Mouse (Mus musculus) myocyte (in vitro differentiated cells): ENCODE data around the gene Rhoa. TPM values are rescaled to one million over a fixed set of nuclear protein-coding genes. Genes with fewer than 3 reads are reported as not detected.
"Not testable (repeated sequence)": the region's sequence is repeated elsewhere in the genome, so short reads cannot be mapped to it uniquely, and the experiment has no call there.

Source experiments
- H3K27me3 ChIP-seq: one replicate; pipeline ENCODE4 v1.6.1; 2011; ENCODE audit not compliant: control insufficient read depth, insufficient read depth, insufficient read length
- H3K36me3 ChIP-seq: one replicate; pipeline ENCODE4 v1.6.1; 2011; ENCODE audit not compliant: control insufficient read depth, insufficient read depth
- H3K4me2 ChIP-seq: one replicate; pipeline ENCODE4 v1.6.1; 2011; ENCODE audit warnings: low read depth, control low read depth
- H3K4me3 ChIP-seq: one replicate; pipeline ENCODE4 v1.5.1; 2011; ENCODE audit warnings: mild to moderate bottlenecking, control low read depth, moderate library complexity
- H3K79me2 ChIP-seq: one replicate; pipeline ENCODE4 v1.6.1; 2011; ENCODE audit not compliant: control insufficient read depth, insufficient read depth
- H3ac ChIP-seq: one replicate; pipeline ENCODE4 v1.6.1; 2011; ENCODE audit not compliant: control insufficient read depth, insufficient read length
- CEBPB ChIP-seq: IDR thresholded peaks from 2 replicates; pipeline ENCODE4 v1.6.1; 2011; ENCODE audit warnings: mild to moderate bottlenecking, moderate library complexity; ENCODE audit not compliant: poor library complexity, insufficient read depth, severe bottlenecking
- E2F4 ChIP-seq: IDR thresholded peaks from one replicate; pipeline ENCODE4 v1.6.1; 2011; ENCODE audit warnings: mild to moderate bottlenecking, control low read depth, moderate library complexity; ENCODE audit not compliant: insufficient read depth
- MAX ChIP-seq: IDR thresholded peaks from one replicate; pipeline ENCODE4 v1.6.1; 2011; ENCODE audit warnings: low read depth, mild to moderate bottlenecking, control low read depth
- MYOD1 ChIP-seq, 3 experiments: IDR thresholded peaks; one replicate each; pipeline ENCODE4 v1.6.1; 2011; ENCODE audit warnings: control low read depth in 2 of 3, low read depth in 2 of 3, mild to moderate bottlenecking in 2 of 3, moderate library complexity in 1 of 3; ENCODE audit not compliant: insufficient read length in 2 of 3, control insufficient read depth in 1 of 3
- MYOG ChIP-seq, 3 experiments: IDR thresholded peaks; one replicate each; pipeline ENCODE4 v1.6.1; 2011; ENCODE audit warnings: control low read depth in 2 of 3, low read depth in 2 of 3, mild to moderate bottlenecking in 2 of 3; ENCODE audit not compliant: insufficient read length in 2 of 3, control insufficient read depth in 1 of 3, insufficient read depth in 1 of 3
- POLR2A ChIP-seq: IDR thresholded peaks from one replicate; pipeline ENCODE4 v1.6.1; 2011; ENCODE audit warnings: low read depth, mild to moderate bottlenecking, control low read depth, moderate library complexity; ENCODE audit not compliant: insufficient read length
- POLR2AphosphoS2 ChIP-seq: IDR thresholded peaks from one replicate; pipeline ENCODE4 v1.6.1; 2011; ENCODE audit warnings: low read depth, control low read depth; ENCODE audit not compliant: insufficient read length
- REST ChIP-seq: IDR thresholded peaks from one replicate; pipeline ENCODE4 v1.6.1; 2011; ENCODE audit warnings: mild to moderate bottlenecking, control low read depth, moderate library complexity; ENCODE audit not compliant: insufficient read depth, insufficient read length
- SRF ChIP-seq: IDR thresholded peaks from one replicate; pipeline ENCODE4 v1.6.1; 2011; ENCODE audit warnings: low read depth; ENCODE audit not compliant: control insufficient read depth, insufficient read length
- TCF12 ChIP-seq: IDR thresholded peaks from one replicate; pipeline ENCODE4 v1.6.1; 2011; ENCODE audit warnings: mild to moderate bottlenecking, control low read depth; ENCODE audit not compliant: poor library complexity, insufficient read depth, severe bottlenecking
- TCF3 ChIP-seq: IDR thresholded peaks from one replicate; pipeline ENCODE4 v1.6.1; 2011; ENCODE audit warnings: low read depth, control low read depth; ENCODE audit not compliant: insufficient read length
- USF1 ChIP-seq: IDR thresholded peaks from one replicate; pipeline ENCODE4 v1.6.1; 2011; ENCODE audit warnings: low read depth, mild to moderate bottlenecking, control low read depth, moderate library complexity
- polyA plus RNA-seq: library from polyadenylated mRNA; unstranded; fragments of >200 nt; fragmentation: generic; extraction: Trizol; gene quantifications from one replicate; pipeline ENCODE4 v1.2.1, GENCODE M21; 2012; ENCODE audit warnings: missing spikeins

The Rhoa gene
- polyA plus RNA-seq, 1 experiment, result 306 TPM

DNA sequence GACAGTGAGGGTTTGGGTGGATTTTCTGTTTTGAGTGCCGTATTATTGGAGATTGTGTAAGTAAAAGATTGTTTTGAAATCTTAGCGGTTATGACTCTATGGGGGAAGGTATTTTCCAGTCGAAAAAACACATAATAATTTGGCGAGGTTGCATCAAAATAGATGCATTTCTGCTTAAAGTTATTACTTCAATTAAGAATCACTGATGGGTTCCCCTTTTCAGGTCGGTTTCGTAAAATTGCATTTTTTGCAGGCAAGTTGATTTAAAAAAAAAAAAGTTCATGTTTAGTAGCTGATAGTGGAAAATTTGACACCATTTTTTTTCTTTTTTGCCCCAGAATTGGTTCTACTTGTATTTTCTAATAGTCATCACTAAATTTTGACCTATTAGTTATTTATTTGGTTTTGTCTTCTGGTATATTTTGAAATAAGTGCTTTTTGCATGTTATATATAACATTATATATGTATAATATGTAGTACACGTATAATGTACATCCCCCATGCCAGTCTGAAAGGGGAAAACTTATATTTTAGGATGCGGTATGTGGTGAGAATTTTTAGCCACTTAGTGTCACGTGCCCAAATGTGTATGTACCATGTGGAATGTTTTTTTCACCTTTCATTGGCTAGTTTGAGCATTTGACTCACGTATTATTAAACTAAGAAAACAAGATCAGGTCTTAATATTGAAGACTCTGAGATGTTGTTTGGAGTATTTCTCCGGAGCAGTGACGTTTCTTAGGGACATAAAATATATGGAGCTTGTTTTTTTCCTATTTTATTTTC lies 1.3 kb downstream of the Rhoa start:
- peaks cover 66% of the 10 kb centered on the region for H3K79me2 ChIP-seq
- H3K27me3 ChIP-seq, result no peaks in the 10 kb centered on the region
- peak overlapping the region; percentile 89 for H3K4me2 ChIP-seq
- TF ChIP-seq USF1, result peak; percentile 90
- no peak for TF ChIP-seq MAX
- H3K36me3 ChIP-seq, result no peaks in the 10 kb centered on the region
- H3K4me3 ChIP-seq, result peak overlapping the region; percentile 85
- peak overlapping the region; percentile 95 for H3ac ChIP-seq

DNA sequence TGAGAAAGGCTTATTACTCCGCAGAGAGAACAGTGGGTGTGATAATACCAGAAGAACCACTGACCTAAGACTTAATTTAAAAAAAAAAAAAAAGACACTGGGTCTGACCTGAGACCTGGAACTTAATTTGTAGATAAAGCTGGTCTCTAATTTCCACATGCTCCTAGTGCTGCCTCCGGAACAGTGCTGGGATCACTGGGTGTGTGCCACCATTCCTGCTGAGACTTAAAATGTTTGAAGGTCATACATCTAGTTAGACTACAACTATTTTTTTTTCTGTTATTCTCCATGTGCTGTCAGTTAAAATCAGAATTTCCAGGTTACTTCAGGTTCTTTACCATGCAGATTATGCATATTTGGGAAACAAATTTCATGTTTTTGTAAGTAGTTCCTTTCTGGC lies 2.2 kb downstream of the Rhoa start:
- H3K27me3 ChIP-seq, result no peaks in the 10 kb centered on the region
- H3K4me2 ChIP-seq, result peak overlapping the region; percentile 89
- TF ChIP-seq MYOG (IDR thresholded peaks at IDR 0.05; ENCODE audit: control insufficient read depth in 1 of 3, insufficient read depth in 1 of 3, insufficient read length in 2 of 3, low read depth in 2 of 3) (no peak), TCF12 (no peak), POLR2AphosphoS2 (no peak), MAX (no peak)
- H3K79me2 ChIP-seq, result peaks cover 76% of the 10 kb centered on the region
- H3ac ChIP-seq, result no peak overlapping the region
- peak overlapping the region; percentile 85 for H3K4me3 ChIP-seq
- no peaks in the 10 kb centered on the region for H3K36me3 ChIP-seq

GRCm38 (mm10) chr9:108317572-108317971 lies 11.6 kb downstream of the Rhoa start:
- Histone ChIP-seq H3K4me2 (no peak overlapping the region), H3K36me3 (peaks cover 23% of the 10 kb centered on the region)

DNA sequence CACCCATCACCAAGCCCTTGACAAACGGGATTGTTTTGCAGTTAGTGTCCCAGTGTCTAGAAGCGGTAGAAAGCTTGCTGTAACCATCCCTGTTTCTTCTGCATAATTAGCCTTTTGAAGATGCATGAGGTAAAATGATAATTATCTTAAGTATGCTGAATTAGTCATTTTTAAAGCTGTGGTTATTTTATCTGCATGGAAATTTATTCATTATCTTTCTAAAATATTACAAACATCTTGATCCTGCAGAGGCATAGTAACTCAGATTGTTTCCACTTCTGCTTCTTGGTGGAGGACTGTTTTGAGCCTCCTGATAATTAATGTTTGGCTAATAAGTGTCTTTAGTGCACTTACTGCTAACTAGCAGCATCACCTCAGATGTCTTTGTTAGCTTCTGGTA lies 12.5 kb downstream of the Rhoa start:
- Histone ChIP-seq H3K4me3 (no peak overlapping the region), H3K27me3 (no peaks in the 10 kb centered on the region), H3K79me2 (peaks cover 100% of the 10 kb centered on the region), H3K36me3 (peaks cover 23% of the 10 kb centered on the region), H3ac (no peak overlapping the region), H3K4me2 (no peak overlapping the region)
- TF ChIP-seq USF1 (no peak), CEBPB (no peak), MAX (no peak), E2F4 (no peak), TCF12 (no peak), POLR2AphosphoS2 (no peak), POLR2A (no peak), TCF3 (no peak), REST (no peak), MYOD1 (IDR thresholded peaks at IDR 0.05; ENCODE audit: control insufficient read depth in 1 of 3, insufficient read length in 2 of 3, low read depth in 2 of 3) (no peak), MYOG (IDR thresholded peaks at IDR 0.05; ENCODE audit: control insufficient read depth in 1 of 3, insufficient read depth in 1 of 3, insufficient read length in 2 of 3, low read depth in 2 of 3) (no peak), SRF (no peak)

More at GRCm38 (mm10) chr9:108317572-108317971, 11.6 kb downstream of the Rhoa start:
- H3ac ChIP-seq, result no peak overlapping the region
- no peaks in the 10 kb centered on the region for H3K27me3 ChIP-seq
- H3K79me2 ChIP-seq, result peaks cover 100% of the 10 kb centered on the region
- no peak overlapping the region for H3K4me3 ChIP-seq
- TF ChIP-seq MAX (no peak), USF1 (no peak), POLR2A (no peak), E2F4 (no peak), SRF (no peak), TCF3 (no peak), TCF12 (no peak), MYOG (IDR thresholded peaks at IDR 0.05; ENCODE audit: control insufficient read depth in 1 of 3, insufficient read depth in 1 of 3, insufficient read length in 2 of 3, low read depth in 2 of 3) (no peak), CEBPB (no peak), MYOD1 (IDR thresholded peaks at IDR 0.05; ENCODE audit: control insufficient read depth in 1 of 3, insufficient read length in 2 of 3, low read depth in 2 of 3) (no peak), POLR2AphosphoS2 (no peak), REST (no peak)

GRCm38 (mm10) chr9:108322054-108322453 lies 16.1 kb downstream of the Rhoa start:
- H3K36me3 ChIP-seq, result peaks cover 15% of the 10 kb centered on the region
- not testable (repeated sequence) for H3ac ChIP-seq, H3K4me3 ChIP-seq, H3K4me2 ChIP-seq, H3K27me3 ChIP-seq
- H3K79me2 ChIP-seq, result peaks cover 100% of the 10 kb centered on the region
